Mouse (Mus musculus) forelimb bud, embryonic 11.5 days (tissue): ENCODE results near the gene Yeats2.

ENCODE experiments used
- DNase-seq: peaks from one replicate; pipeline ENCODE4 v3.0.0-alpha.2; 2012; ENCODE audit warnings: low read depth, low spot score

Yeats2 gene

GRCm38 (mm10) chr16:20280238-20280637 lies 139.4 kb downstream of the Yeats2 start:
- DNase-seq = no peak
